Mouse (Mus musculus) myocyte (in vitro differentiated cells): Measurements from ENCODE around the gene Dph7. TPM values are rescaled to one million over a fixed set of nuclear protein-coding genes. Genes with fewer than 3 reads are reported as not detected.
A peak's percentile ranks its signal among the peaks of the same experiment; 100 is the strongest.

Experiments used
- H3K27me3 ChIP-seq: one replicate; pipeline ENCODE4 v1.6.1; 2011; ENCODE audit not compliant: control insufficient read depth, insufficient read depth, insufficient read length
- H3K36me3 ChIP-seq: one replicate; pipeline ENCODE4 v1.6.1; 2011; ENCODE audit not compliant: control insufficient read depth, insufficient read depth
- H3K4me2 ChIP-seq: one replicate; pipeline ENCODE4 v1.6.1; 2011; ENCODE audit warnings: low read depth, control low read depth
- H3K4me3 ChIP-seq: one replicate; pipeline ENCODE4 v1.5.1; 2011; ENCODE audit warnings: mild to moderate bottlenecking, control low read depth, moderate library complexity
- H3K79me2 ChIP-seq: one replicate; pipeline ENCODE4 v1.6.1; 2011; ENCODE audit not compliant: control insufficient read depth, insufficient read depth
- H3ac ChIP-seq: one replicate; pipeline ENCODE4 v1.6.1; 2011; ENCODE audit not compliant: control insufficient read depth, insufficient read length
- CEBPB ChIP-seq: IDR thresholded peaks from 2 replicates; pipeline ENCODE4 v1.6.1; 2011; ENCODE audit warnings: mild to moderate bottlenecking, moderate library complexity; ENCODE audit not compliant: poor library complexity, insufficient read depth, severe bottlenecking
- E2F4 ChIP-seq: IDR thresholded peaks from one replicate; pipeline ENCODE4 v1.6.1; 2011; ENCODE audit warnings: mild to moderate bottlenecking, control low read depth, moderate library complexity; ENCODE audit not compliant: insufficient read depth
- MAX ChIP-seq: IDR thresholded peaks from one replicate; pipeline ENCODE4 v1.6.1; 2011; ENCODE audit warnings: low read depth, mild to moderate bottlenecking, control low read depth
- MYOD1 ChIP-seq, 3 experiments: IDR thresholded peaks; one replicate each; pipeline ENCODE4 v1.6.1; 2011; ENCODE audit warnings: control low read depth in 2 of 3, low read depth in 2 of 3, mild to moderate bottlenecking in 2 of 3, moderate library complexity in 1 of 3; ENCODE audit not compliant: insufficient read length in 2 of 3, control insufficient read depth in 1 of 3
- MYOG ChIP-seq, 3 experiments: IDR thresholded peaks; one replicate each; pipeline ENCODE4 v1.6.1; 2011; ENCODE audit warnings: control low read depth in 2 of 3, low read depth in 2 of 3, mild to moderate bottlenecking in 2 of 3; ENCODE audit not compliant: insufficient read length in 2 of 3, control insufficient read depth in 1 of 3, insufficient read depth in 1 of 3
- POLR2A ChIP-seq: IDR thresholded peaks from one replicate; pipeline ENCODE4 v1.6.1; 2011; ENCODE audit warnings: low read depth, mild to moderate bottlenecking, control low read depth, moderate library complexity; ENCODE audit not compliant: insufficient read length
- POLR2AphosphoS2 ChIP-seq: IDR thresholded peaks from one replicate; pipeline ENCODE4 v1.6.1; 2011; ENCODE audit warnings: low read depth, control low read depth; ENCODE audit not compliant: insufficient read length
- REST ChIP-seq: IDR thresholded peaks from one replicate; pipeline ENCODE4 v1.6.1; 2011; ENCODE audit warnings: mild to moderate bottlenecking, control low read depth, moderate library complexity; ENCODE audit not compliant: insufficient read depth, insufficient read length
- SRF ChIP-seq: IDR thresholded peaks from one replicate; pipeline ENCODE4 v1.6.1; 2011; ENCODE audit warnings: low read depth; ENCODE audit not compliant: control insufficient read depth, insufficient read length
- TCF12 ChIP-seq: IDR thresholded peaks from one replicate; pipeline ENCODE4 v1.6.1; 2011; ENCODE audit warnings: mild to moderate bottlenecking, control low read depth; ENCODE audit not compliant: poor library complexity, insufficient read depth, severe bottlenecking
- TCF3 ChIP-seq: IDR thresholded peaks from one replicate; pipeline ENCODE4 v1.6.1; 2011; ENCODE audit warnings: low read depth, control low read depth; ENCODE audit not compliant: insufficient read length
- USF1 ChIP-seq: IDR thresholded peaks from one replicate; pipeline ENCODE4 v1.6.1; 2011; ENCODE audit warnings: low read depth, mild to moderate bottlenecking, control low read depth, moderate library complexity
- polyA plus RNA-seq: library from polyadenylated mRNA; unstranded; fragments of >200 nt; fragmentation: generic; extraction: Trizol; gene quantifications from one replicate; pipeline ENCODE4 v1.2.1, GENCODE M21; 2012; ENCODE audit warnings: missing spikeins

Dph7 gene
- polyA plus RNA-seq, 1 experiment = 11.7 TPM

DNA sequence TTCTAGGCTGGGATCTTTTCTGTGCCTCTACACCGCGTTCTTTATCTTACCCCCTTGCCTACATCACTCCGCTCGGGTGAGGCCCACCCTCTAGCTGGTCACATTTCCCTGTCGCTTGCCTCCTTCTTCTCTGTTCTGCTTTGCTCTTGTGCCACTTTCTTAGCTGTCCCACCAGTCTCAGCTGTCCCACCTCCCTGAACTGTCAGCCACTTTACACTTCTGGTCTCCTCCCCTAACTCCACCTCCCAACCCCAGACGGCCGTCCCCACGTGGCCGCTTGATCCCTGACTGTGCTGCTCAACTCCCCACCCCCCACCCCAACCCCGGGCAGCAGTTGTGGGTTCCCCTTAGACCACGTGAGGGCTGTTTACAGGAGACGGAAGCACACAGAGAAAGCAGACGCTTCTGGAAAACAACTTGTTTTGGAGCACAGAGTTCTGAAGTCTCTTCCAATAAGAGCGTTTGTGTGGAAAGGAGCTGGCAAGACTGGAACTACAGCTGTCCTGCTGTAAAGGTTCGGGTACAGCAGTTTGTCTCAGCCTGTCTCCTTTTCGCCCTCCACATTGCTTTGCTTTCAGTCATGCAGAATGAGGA is 13.6 kb downstream of the Dph7 start, which contains the start of gene Pnpla7:
Gene Pnpla7 (plus strand): TSS at position 330 of the 594 bp plus-strand sequence.
- peak within 1 kb of the TSS; percentile 100 for H3K4me2 ChIP-seq
- H3ac ChIP-seq = peak within 1 kb of the TSS; percentile 53
- peaks cover 5% of the 10 kb centered on the region for H3K79me2 ChIP-seq
- H3K4me3 ChIP-seq = peak within 1 kb of the TSS; percentile 84
- no peak for TF ChIP-seq E2F4
- peak; percentile 90 for TF ChIP-seq USF1
- peak; percentile 63 for TF ChIP-seq MAX
- no peak for TF ChIP-seq SRF
- TF ChIP-seq MYOD1 (IDR thresholded peaks at IDR 0.05; ENCODE audit: control insufficient read depth in 1 of 3, insufficient read length in 2 of 3, low read depth in 2 of 3) = no peak
- peak in 1 of 3 experiments; percentile 20 for TF ChIP-seq MYOG (IDR thresholded peaks at IDR 0.05; ENCODE audit: control insufficient read depth in 1 of 3, insufficient read depth in 1 of 3, insufficient read length in 2 of 3, low read depth in 2 of 3)
- TF ChIP-seq TCF3 = no peak
- TF ChIP-seq TCF12 = no peak
- TF ChIP-seq POLR2AphosphoS2 = no peak
- no peak for TF ChIP-seq REST
- no peak for TF ChIP-seq CEBPB
- peak; percentile 36 for TF ChIP-seq POLR2A
- peaks cover 17% of the 10 kb centered on the region for H3K36me3 ChIP-seq
- H3K27me3 ChIP-seq = no peaks in the 10 kb centered on the region

DNA sequence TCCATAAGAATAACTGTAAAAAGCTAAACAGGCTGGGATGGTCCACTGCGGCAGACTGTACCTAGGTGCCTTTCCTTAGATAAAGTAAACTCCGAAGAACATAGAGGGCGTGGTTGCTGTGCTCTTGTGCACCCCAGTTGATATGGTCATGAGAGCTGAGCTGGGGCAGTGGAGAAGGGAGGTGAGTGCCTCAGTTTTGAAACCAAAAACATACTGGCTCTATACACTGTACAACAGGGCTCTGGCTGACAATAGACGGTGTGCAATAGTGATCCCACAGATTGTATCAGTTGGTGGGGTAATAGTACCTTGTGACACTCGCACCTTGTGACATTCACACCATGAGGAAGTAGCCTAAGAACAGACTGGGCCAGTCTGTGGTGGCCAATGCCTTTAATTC is 14.8 kb downstream of the Dph7 start:
- TF ChIP-seq E2F4 (no peak), TCF12 (no peak), SRF (no peak), POLR2A (no peak), CEBPB (no peak), POLR2AphosphoS2 (no peak), TCF3 (no peak), MYOD1 (IDR thresholded peaks at IDR 0.05; ENCODE audit: control insufficient read depth in 1 of 3, insufficient read length in 2 of 3, low read depth in 2 of 3) (no peak), USF1 (no peak), MAX (no peak), MYOG (IDR thresholded peaks at IDR 0.05; ENCODE audit: control insufficient read depth in 1 of 3, insufficient read depth in 1 of 3, insufficient read length in 2 of 3, low read depth in 2 of 3) (no peak), REST (no peak)
- Histone ChIP-seq H3K27me3 (no peaks in the 10 kb centered on the region), H3K79me2 (peaks cover 5% of the 10 kb centered on the region), H3K36me3 (peaks cover 13% of the 10 kb centered on the region), H3K4me2 (no peak overlapping the region), H3K4me3 (no peak overlapping the region), H3ac (no peak overlapping the region)

DNA sequence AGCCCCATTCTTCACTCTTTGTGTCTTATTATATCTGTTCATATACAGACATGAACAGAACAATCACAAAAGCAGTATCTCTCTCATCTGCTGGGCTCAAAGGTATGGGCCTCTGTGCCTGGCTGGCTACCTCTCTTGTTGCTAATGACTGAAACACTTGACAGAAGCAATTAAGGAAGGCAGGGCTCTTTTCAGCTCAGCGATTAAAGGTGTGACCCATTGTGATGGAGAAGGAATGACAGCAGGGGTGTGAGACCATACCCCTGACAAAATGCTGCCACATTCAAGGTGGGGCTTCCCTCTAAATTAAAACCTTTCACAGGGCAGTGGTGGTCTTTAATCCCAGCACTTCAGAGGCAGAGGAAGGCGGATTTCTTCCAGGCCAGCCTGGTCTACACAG is 25.6 kb downstream of the Dph7 start:
- no peaks in the 10 kb centered on the region for H3K27me3 ChIP-seq
- no peak overlapping the region for H3K4me3 ChIP-seq
- no peaks in the 10 kb centered on the region for H3K36me3 ChIP-seq

DNA sequence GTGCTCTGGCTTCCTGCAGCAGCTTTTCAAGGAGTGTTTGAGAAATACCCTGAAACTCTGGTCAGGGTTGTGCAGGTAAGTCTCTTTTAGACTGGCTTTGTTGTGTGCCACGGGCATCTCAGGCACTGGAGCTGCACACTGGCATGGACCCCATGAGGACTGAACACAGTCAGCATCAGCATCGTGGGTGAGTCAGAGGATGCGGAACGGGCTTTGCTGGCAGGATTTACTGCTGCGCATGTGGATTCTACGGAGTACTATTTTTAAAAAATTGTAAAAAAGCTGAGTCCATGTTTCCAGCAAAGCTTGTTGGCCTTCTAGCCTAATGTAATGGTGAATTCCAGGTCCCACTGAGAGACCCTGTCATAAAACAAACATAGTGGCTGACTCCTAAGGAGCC is 33.1 kb downstream of the Dph7 start:
- TF ChIP-seq TCF12 (no peak), MYOG (IDR thresholded peaks at IDR 0.05; ENCODE audit: control insufficient read depth in 1 of 3, insufficient read depth in 1 of 3, insufficient read length in 2 of 3, low read depth in 2 of 3) (no peak), MYOD1 (IDR thresholded peaks at IDR 0.05; ENCODE audit: control insufficient read depth in 1 of 3, insufficient read length in 2 of 3, low read depth in 2 of 3) (no peak), POLR2AphosphoS2 (no peak), USF1 (no peak), SRF (no peak), REST (no peak), TCF3 (no peak), E2F4 (no peak), MAX (no peak), POLR2A (no peak), CEBPB (no peak)

More for the DNA sequence above, 25.6 kb downstream of the Dph7 start:
- TF ChIP-seq MYOD1 (IDR thresholded peaks at IDR 0.05; ENCODE audit: control insufficient read depth in 1 of 3, insufficient read length in 2 of 3, low read depth in 2 of 3) = no peak
- no peak for TF ChIP-seq E2F4
- no peak for TF ChIP-seq REST
- TF ChIP-seq TCF3 = no peak
- no peak for TF ChIP-seq CEBPB
- TF ChIP-seq MAX = no peak
- TF ChIP-seq SRF = no peak
- TF ChIP-seq USF1 = no peak
- Histone ChIP-seq H3K79me2 (no peaks in the 10 kb centered on the region), H3K4me2 (no peak overlapping the region), H3ac (no peak overlapping the region)

More for the DNA sequence above, 33.1 kb downstream of the Dph7 start:
- no peaks in the 10 kb centered on the region for H3K36me3 ChIP-seq
- no peak overlapping the region for H3K4me3 ChIP-seq
- H3K79me2 ChIP-seq = no peaks in the 10 kb centered on the region
- H3K4me2 ChIP-seq = no peak overlapping the region
- H3K27me3 ChIP-seq = no peaks in the 10 kb centered on the region
- no peak overlapping the region for H3ac ChIP-seq
